Mouse (Mus musculus) hindbrain, embryonic 12.5 days (tissue): ENCODE data around the gene Rnf24. TPM values are rescaled to one million over a fixed set of nuclear protein-coding genes. Genes with fewer than 3 reads are reported as not detected.
A peak's percentile ranks its signal among the peaks of the same experiment; 100 is the strongest.

Experiments used
- ATAC-seq: fragments of 200-750 bp; cut with Nextera tagmentation; 2 replicates; pipeline ENCODE4 v1.8.0; 2017; ENCODE audit warnings: moderate TSS enrichment; ENCODE audit not compliant: low FRiP score
- H3K27ac ChIP-seq: fragments of 300-500 bp; sonication (generic); 2 replicates; pipeline ENCODE4 v1.5.1; 2016; ENCODE audit warnings: mild to moderate bottlenecking
- H3K27me3 ChIP-seq: fragments of 300-500 bp; sonication (generic); 2 replicates; pipeline ENCODE4 v1.6.1; 2016; ENCODE audit warnings: mild to moderate bottlenecking
- H3K36me3 ChIP-seq: fragments of 300-500 bp; sonication (generic); 2 replicates; pipeline ENCODE4 v1.6.1; 2016; ENCODE audit warnings: mild to moderate bottlenecking
- H3K4me1 ChIP-seq: fragments of 300-500 bp; sonication (generic); 2 replicates; pipeline ENCODE4 v1.6.1; 2016
- H3K4me2 ChIP-seq: fragments of 300-500 bp; sonication (generic); replicated peaks from 2 replicates; pipeline ENCODE4 v1.6.1; 2016; ENCODE audit warnings: mild to moderate bottlenecking
- H3K4me3 ChIP-seq: fragments of 300-500 bp; sonication (generic); 2 replicates; pipeline ENCODE4 v1.5.1; 2016; ENCODE audit warnings: mild to moderate bottlenecking
- H3K9ac ChIP-seq: fragments of 300-500 bp; sonication (generic); 2 replicates; pipeline ENCODE4 v1.6.1; 2016; ENCODE audit warnings: mild to moderate bottlenecking, moderate library complexity
- H3K9me3 ChIP-seq: fragments of 300-500 bp; sonication (generic); replicated peaks from 2 replicates; pipeline ENCODE4 v1.6.1; 2016; ENCODE audit warnings: mild to moderate bottlenecking
- WGBS: fragments of 180-500 bp; shearing (Covaris S2); methylation state at CpG from one replicate; pipeline ENCODE4 v1.1.7; 2016; 5-methylcytosine and 5-hydroxymethylcytosine counted together
- microRNA-seq: library from miRNA; unstranded; fragments of <30 nt; microRNA quantifications from one replicate; pipeline ENCODE4, GENCODE M21; 2017
- polyA plus RNA-seq: library from polyadenylated mRNA; unstranded; fragments of >200 nt; fragmentation: Nextera tagmentation; extraction: Ambion mirVana; gene quantifications from 2 replicates; pipeline ENCODE4 v1.2.1, GENCODE M21; 2016

The Rnf24 gene
- polyA plus RNA-seq, 1 experiment from 2014 or later: 19.1 TPM

- 59% methylated on average over 9 of the region's 9 CpGs for WGBS
- Histone ChIP-seq H3K4me2 (peak overlapping the region; percentile 65; the same call in 1 of the 2 replicates), H3K36me3 (no peaks in the 10 kb centered on the region), H3K27ac (no peak overlapping the region; the same call in 1 of the 2 replicates), H3K27me3 (no peaks in the 10 kb centered on the region), H3K4me3 (no peak overlapping the region), H3K4me1 (peaks cover 28% of the 10 kb centered on the region), H3K9me3 (no peaks in the 10 kb centered on the region), H3K9ac (peak overlapping the region; percentile 23; the same call in 1 of the 2 replicates)
- ATAC-seq: no peak
Observed at GRCm38 (mm10) chr2:131260544-131261307, 92.0 kb downstream of the Rnf24 start.

- Histone ChIP-seq H3K27ac (no peak overlapping the region), H3K9ac (no peak overlapping the region), H3K9me3 (no peaks in the 10 kb centered on the region), H3K36me3 (no peaks in the 10 kb centered on the region), H3K4me3 (no peak overlapping the region), H3K4me1 (peaks cover 12% of the 10 kb centered on the region), H3K27me3 (no peaks in the 10 kb centered on the region), H3K4me2 (no peak overlapping the region)
- 80% methylated on average over 8 of the region's 8 CpGs for WGBS
- ATAC-seq: no peak
Observed at GRCm38 (mm10) chr2:131258693-131259092, 94.0 kb downstream of the Rnf24 start.

DNA sequence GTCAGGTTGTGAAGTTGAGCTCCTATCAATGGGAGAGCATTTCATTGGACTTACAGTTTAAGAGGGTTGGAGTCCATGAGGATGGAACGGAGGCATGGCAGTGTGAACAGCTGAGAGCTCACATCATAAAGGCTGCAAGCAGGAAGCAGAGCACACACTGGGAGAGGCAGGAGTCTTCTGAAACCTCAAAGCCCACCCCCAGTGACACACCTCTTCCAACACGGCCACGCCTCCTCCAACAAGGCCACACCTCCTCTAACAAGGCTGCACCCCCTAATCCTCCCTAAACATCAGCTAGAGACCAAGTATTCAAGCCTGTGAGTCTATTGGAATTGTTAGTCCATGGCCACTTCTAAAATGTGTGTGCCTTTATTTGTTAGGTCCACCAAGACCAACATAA, 97.0 kb downstream of the Rnf24 start:
- no peak overlapping the region for H3K4me2 ChIP-seq
- no peaks in the 10 kb centered on the region for H3K27me3 ChIP-seq
- peaks cover under 1% of the 10 kb centered on the region; the same call in 1 of the 2 replicates for H3K4me1 ChIP-seq
- H3K9ac ChIP-seq: no peak overlapping the region
- 58% methylated on average over 3 of the region's 3 CpGs for WGBS
- ATAC-seq: no peak
- no peak overlapping the region for H3K27ac ChIP-seq
- H3K36me3 ChIP-seq: no peaks in the 10 kb centered on the region
- no peak overlapping the region for H3K4me3 ChIP-seq
- H3K9me3 ChIP-seq: no peaks in the 10 kb centered on the region

- H3K36me3 ChIP-seq: no peaks in the 10 kb centered on the region
- no peak overlapping the region for H3K4me2 ChIP-seq
- H3K27me3 ChIP-seq: no peaks in the 10 kb centered on the region
- no peaks in the 10 kb centered on the region for H3K9me3 ChIP-seq
- no peak overlapping the region for H3K27ac ChIP-seq
- H3K4me1 ChIP-seq: no peaks in the 10 kb centered on the region
- 87% methylated on average over 2 of the region's 2 CpGs for WGBS
- H3K4me3 ChIP-seq: no peak overlapping the region
- no peak for ATAC-seq
- H3K9ac ChIP-seq: no peak overlapping the region
Observed at GRCm38 (mm10) chr2:131254329-131254713, 98.4 kb downstream of the Rnf24 start.

- WGBS: 28% methylated on average over 7 of the region's 7 CpGs
- ATAC-seq: 0 out of 2 replicates have a peak, but pooled peaks have one; percentile 54
- no peaks in the 10 kb centered on the region for H3K9me3 ChIP-seq
- H3K27ac ChIP-seq: no peak overlapping the region
- H3K4me1 ChIP-seq: no peaks in the 10 kb centered on the region
- H3K36me3 ChIP-seq: no peaks in the 10 kb centered on the region
- no peaks in the 10 kb centered on the region for H3K27me3 ChIP-seq
- no peak overlapping the region for H3K4me3 ChIP-seq
- no peak overlapping the region for H3K9ac ChIP-seq
- H3K4me2 ChIP-seq: no peak overlapping the region
Observed at GRCm38 (mm10) chr2:131253681-131254328, 98.9 kb downstream of the Rnf24 start.

Small RNAs within 50 kb of the gene (microRNA-seq; reads per million reads assigned to microRNA genes)
- gene Mir103-2: 79.2 reads per million, percentile 42 among the genes with 10 or more reads in this experiment

Other genes starting within 250 kb of the Rnf24 start
- 8.6 and 8.9 TPM in 2 replicates for gene Hspa12b, start 225.6 kb downstream of the Rnf24 start, polyA plus RNA-seq
- not detected in 2 replicates for gene Gm11037, start 219.4 kb downstream of the Rnf24 start, polyA plus RNA-seq
- gene 1700037H04Rik, start 192.8 kb downstream of the Rnf24 start, polyA plus RNA-seq: 87.4 and 89.7 TPM in 2 replicates
- 18.3 and 18.5 TPM in 2 replicates for gene Cenpb, start 172.8 kb downstream of the Rnf24 start, polyA plus RNA-seq
- gene Cdc25b, start 165.9 kb downstream of the Rnf24 start, polyA plus RNA-seq: 69.8 and 85.7 TPM in 2 replicates
- gene Spef1, start 165.6 kb downstream of the Rnf24 start, polyA plus RNA-seq: 8.9 and 9.2 TPM in 2 replicates
- 28.4 and 29.1 TPM in 2 replicates for gene Ap5s1, start 145.8 kb downstream of the Rnf24 start, polyA plus RNA-seq
- gene Mavs, start 118.8 kb downstream of the Rnf24 start, polyA plus RNA-seq: 10.6 and 11.6 TPM in 2 replicates
- 57.4 and 62.2 TPM in 2 replicates for gene Pank2, start 90.4 kb downstream of the Rnf24 start, polyA plus RNA-seq
- gene Smox, start 138.6 kb upstream of the Rnf24 start, polyA plus RNA-seq: 47.0 and 49.3 TPM in 2 replicates
- gene Adra1d, start 209.4 kb upstream of the Rnf24 start, polyA plus RNA-seq: 0.50 and 0.74 TPM in 2 replicates